Mouse (Mus musculus): ENCODE measurements around the gene 1110017D15Rik. TPM values are rescaled to one million over a fixed set of nuclear protein-coding genes. Genes with fewer than 3 reads are reported as not detected.
A peak's percentile ranks its signal among the peaks of the same experiment; 100 is the strongest.

1110017D15Rik gene
- polyA plus RNA-seq, 1 experiment, result 10.6 TPM

- DNase-seq (ENCODE audit: extremely low spot score in 1 of 2, low spot score in 1 of 2), result no peak
These were observed 1.2 kb upstream of the 1110017D15Rik start for GRCm38 (mm10) chr4:41518349-41518748.

GRCm38 (mm10) chr4:41513714-41514113 lies 3.4 kb downstream of the 1110017D15Rik start:
- no peak for DNase-seq (ENCODE audit: extremely low spot score in 1 of 2, low spot score in 1 of 2)

- DNase-seq (ENCODE audit: extremely low spot score in 1 of 2, low spot score in 1 of 2), result no peak
These were observed 3.8 kb downstream of the 1110017D15Rik start for GRCm38 (mm10) chr4:41513309-41513708.

- DNase-seq (ENCODE audit: extremely low spot score in 1 of 2, low spot score in 1 of 2), result no peak
These were observed 9.1 kb downstream of the 1110017D15Rik start for GRCm38 (mm10) chr4:41507998-41508397.

GRCm38 (mm10) chr4:41507326-41507924 lies 9.7 kb downstream of the 1110017D15Rik start:
- no peak for DNase-seq (ENCODE audit: extremely low spot score in 1 of 2, low spot score in 1 of 2)

- DNase-seq (ENCODE audit: extremely low spot score in 1 of 2, low spot score in 1 of 2), result peak; percentile 68 to 87
These were observed 10.2 kb downstream of the 1110017D15Rik start for GRCm38 (mm10) chr4:41506906-41507305.

GRCm38 (mm10) chr4:41506156-41506555 lies 11.0 kb downstream of the 1110017D15Rik start:
- peak in 1 of 2 experiments; percentile 72 for DNase-seq (ENCODE audit: extremely low spot score in 1 of 2, low spot score in 1 of 2)

GRCm38 (mm10) chr4:41505131-41505551 lies 12.0 kb downstream of the 1110017D15Rik start:
- no peak for DNase-seq (ENCODE audit: extremely low spot score in 1 of 2, low spot score in 1 of 2)

- no peak for DNase-seq (ENCODE audit: extremely low spot score in 1 of 2, low spot score in 1 of 2)
These were observed 12.8 kb downstream of the 1110017D15Rik start for GRCm38 (mm10) chr4:41504325-41504724.

- DNase-seq (ENCODE audit: extremely low spot score in 1 of 2, low spot score in 1 of 2), result peak; percentile 91 to 95
These were observed 14.1 kb downstream of the 1110017D15Rik start, which contains the start of gene AI464131 for GRCm38 (mm10) chr4:41502986-41503412. AI464131 (minus strand) TSS chr4:41503076.

GRCm38 (mm10) chr4:41502171-41502940 lies 14.8 kb downstream of the 1110017D15Rik start:
- no peak for DNase-seq (ENCODE audit: extremely low spot score in 1 of 2, low spot score in 1 of 2)

- DNase-seq (ENCODE audit: extremely low spot score in 1 of 2, low spot score in 1 of 2), result no peak
These were observed 16.3 kb downstream of the 1110017D15Rik start for GRCm38 (mm10) chr4:41500787-41501186.

- DNase-seq (ENCODE audit: extremely low spot score in 1 of 2, low spot score in 1 of 2), result no peak
These were observed 17.5 kb downstream of the 1110017D15Rik start for GRCm38 (mm10) chr4:41499619-41500018.

- no peak for DNase-seq (ENCODE audit: extremely low spot score in 1 of 2, low spot score in 1 of 2)
These were observed 18.2 kb downstream of the 1110017D15Rik start for GRCm38 (mm10) chr4:41498921-41499391.

- no peak for DNase-seq (ENCODE audit: extremely low spot score in 1 of 2, low spot score in 1 of 2)
These were observed 18.9 kb downstream of the 1110017D15Rik start for GRCm38 (mm10) chr4:41497995-41498845.

- DNase-seq (ENCODE audit: extremely low spot score in 1 of 2, low spot score in 1 of 2), result no peak
These were observed 19.6 kb downstream of the 1110017D15Rik start for GRCm38 (mm10) chr4:41497579-41497978.

- no peak for DNase-seq (ENCODE audit: extremely low spot score in 1 of 2, low spot score in 1 of 2)
These were observed 20.1 kb downstream of the 1110017D15Rik start for GRCm38 (mm10) chr4:41497046-41497445.

GRCm38 (mm10) chr4:41495850-41496249 lies 21.3 kb downstream of the 1110017D15Rik start:
- DNase-seq (ENCODE audit: extremely low spot score in 1 of 2, low spot score in 1 of 2), result no peak

- DNase-seq (ENCODE audit: extremely low spot score in 1 of 2, low spot score in 1 of 2), result no peak
These were observed 22.1 kb downstream of the 1110017D15Rik start for GRCm38 (mm10) chr4:41495076-41495475.

- DNase-seq (ENCODE audit: extremely low spot score in 1 of 2, low spot score in 1 of 2), result no peak
These were observed 22.8 kb downstream of the 1110017D15Rik start for GRCm38 (mm10) chr4:41494378-41494777.
